Mouse (Mus musculus) forebrain, embryonic 10.5 days (tissue): ENCODE results near the gene Hs6st3. TPM values are rescaled to one million over a fixed set of nuclear protein-coding genes. Genes with fewer than 3 reads are reported as not detected.

Experiments used
- polyA plus RNA-seq: library from polyadenylated mRNA; unstranded; fragments of >200 nt; fragmentation: Nextera tagmentation; extraction: Ambion mirVana; gene quantifications from 2 replicates; pipeline ENCODE4 v1.2.1, GENCODE M21; 2016

Hs6st3 gene
- polyA plus RNA-seq, 1 experiment from 2014 or later = not detected

Other genes with a start within 250 kb of the Hs6st3 start
- 13.0 and 13.9 TPM in 2 replicates for gene Dzip1, start 212.9 kb upstream of the Hs6st3 start, polyA plus RNA-seq
- gene Dnajc3, start 200.4 kb upstream of the Hs6st3 start, polyA plus RNA-seq = 28.4 and 32.2 TPM in 2 replicates
- 15.8 and 16.1 TPM in 2 replicates for gene Uggt2, start 38.9 kb upstream of the Hs6st3 start, polyA plus RNA-seq